Mouse (Mus musculus) ES-Bruce4 (cell line): ENCODE data around the gene Cd96.

Source experiments
- CTCF ChIP-seq: IDR thresholded peaks from one replicate; pipeline ENCODE4 v1.8.1; 2011; ENCODE audit warnings: low read depth, low read length
- EP300 ChIP-seq: IDR thresholded peaks from 2 replicates; pipeline ENCODE4 v1.6.1; 2011; ENCODE audit warnings: low read depth, low read length; ENCODE audit not compliant: insufficient read depth
- POLR2A ChIP-seq: IDR thresholded peaks from one replicate; pipeline ENCODE4 v1.8.1; 2011; ENCODE audit warnings: low read length; ENCODE audit not compliant: insufficient read depth

DNA sequence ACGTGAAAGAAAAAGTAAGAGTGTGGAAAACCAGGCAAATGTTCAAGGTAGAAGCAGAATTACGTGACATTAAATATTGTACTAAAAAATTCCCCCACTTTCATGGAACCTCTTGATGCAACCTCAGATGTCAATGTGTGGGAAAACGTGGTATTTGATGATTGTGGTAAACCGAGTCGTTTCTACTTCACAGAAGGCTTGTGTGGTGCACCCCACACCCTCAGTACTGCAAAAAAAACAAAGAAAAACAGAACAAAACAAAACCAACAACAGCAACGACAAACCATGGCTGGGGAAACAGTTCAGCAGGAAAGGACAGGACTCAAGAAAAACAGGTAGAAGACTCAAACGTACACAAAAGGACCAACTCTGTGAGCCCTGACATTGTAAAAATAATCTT, 121.8 kb downstream of the Cd96 start:
- TF ChIP-seq EP300 (no peak), CTCF (no peak), POLR2A (no peak)
